Mouse (Mus musculus): ENCODE results near the gene Pspn. TPM values are rescaled to one million over a fixed set of nuclear protein-coding genes. Genes with fewer than 3 reads are reported as not detected.

The Pspn gene
- polyA plus RNA-seq, 1 experiment from 2014 or later = 0.32 TPM

DNA sequence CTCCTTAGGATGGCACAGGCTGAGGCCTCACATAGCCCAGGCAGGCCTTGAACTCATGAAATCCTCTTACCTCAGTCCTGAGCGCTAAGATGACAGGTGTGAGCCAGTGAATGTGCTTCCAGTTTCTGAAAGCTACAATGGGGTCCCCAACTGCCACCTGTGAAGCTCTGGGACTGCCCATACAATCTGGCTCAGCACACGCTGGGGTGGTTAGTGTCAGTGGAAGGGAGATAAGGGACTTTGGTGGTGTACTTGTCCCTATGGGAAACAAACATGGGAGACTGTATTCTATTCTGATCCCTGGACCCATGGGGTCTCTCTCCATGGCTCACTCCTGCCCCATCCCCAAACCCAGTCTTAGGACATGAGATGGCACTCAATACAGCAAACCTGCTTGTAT lies 19.9 kb upstream of the Pspn start:
- Histone ChIP-seq H3K9me3 (no peaks in the 10 kb centered on the region), H3K9ac (no peak overlapping the region), H3K4me3 (replicated peaks) (no peak overlapping the region), H3K36me3 (peaks cover 44% of the 10 kb centered on the region), H3K4me1 (no peaks in the 10 kb centered on the region), H3K27ac (no peak overlapping the region), H3K27me3 (replicated peaks) (no peaks in the 10 kb centered on the region), H3K4me2 (no peak overlapping the region)
- peak; percentile 38; the same call in 1 of the 2 replicates for ATAC-seq (ENCODE audit: insufficient read depth, low FRiP score, low read depth)
- WGBS = 83% methylated on average over 2 of the region's 2 CpGs

DNA sequence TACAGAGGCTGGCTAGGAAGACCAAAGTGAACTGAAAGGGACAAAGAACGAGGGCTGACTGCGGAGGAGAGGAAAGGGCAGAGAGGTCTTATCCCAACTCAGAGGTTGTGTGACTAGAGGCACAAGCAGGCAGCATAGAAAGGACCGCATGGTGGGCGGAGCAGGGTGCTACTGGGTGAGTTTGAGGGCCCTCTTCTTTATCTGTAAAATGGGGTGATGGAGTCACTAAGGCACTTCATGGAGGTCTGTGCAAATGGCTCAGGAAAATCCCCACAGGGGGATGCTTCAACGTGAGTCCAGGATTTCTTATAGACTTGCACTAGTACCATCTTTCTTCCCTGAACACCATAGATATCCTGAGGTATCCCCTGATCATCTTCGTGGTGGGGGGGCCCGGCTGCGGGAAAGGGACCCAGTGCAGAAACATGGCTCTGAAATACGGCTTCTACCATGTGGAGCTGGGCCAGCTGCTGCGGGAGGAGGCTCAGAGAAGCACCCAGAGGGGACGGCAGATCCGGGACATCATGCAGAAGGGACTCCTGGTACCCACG lies 12.5 kb upstream of the Pspn start:
- Histone ChIP-seq H3K9me3 (no peaks in the 10 kb centered on the region), H3K36me3 (peaks cover 13% of the 10 kb centered on the region; the same call in 1 of the 2 replicates), H3K27ac (peak overlapping the region; percentile 94), H3K4me2 (peak overlapping the region; percentile 84), H3K27me3 (replicated peaks) (no peaks in the 10 kb centered on the region), H3K4me1 (peaks cover 6% of the 10 kb centered on the region; the same call in 1 of the 2 replicates), H3K9ac (0 out of 2 replicates have a peak overlapping the region, but pooled peaks have one; percentile 50), H3K4me3 (replicated peaks) (peak overlapping the region; percentile 70)
- no peak for ATAC-seq (ENCODE audit: insufficient read depth, low FRiP score, low read depth)
- WGBS = 65% methylated on average over 13 of the region's 13 CpGs

DNA sequence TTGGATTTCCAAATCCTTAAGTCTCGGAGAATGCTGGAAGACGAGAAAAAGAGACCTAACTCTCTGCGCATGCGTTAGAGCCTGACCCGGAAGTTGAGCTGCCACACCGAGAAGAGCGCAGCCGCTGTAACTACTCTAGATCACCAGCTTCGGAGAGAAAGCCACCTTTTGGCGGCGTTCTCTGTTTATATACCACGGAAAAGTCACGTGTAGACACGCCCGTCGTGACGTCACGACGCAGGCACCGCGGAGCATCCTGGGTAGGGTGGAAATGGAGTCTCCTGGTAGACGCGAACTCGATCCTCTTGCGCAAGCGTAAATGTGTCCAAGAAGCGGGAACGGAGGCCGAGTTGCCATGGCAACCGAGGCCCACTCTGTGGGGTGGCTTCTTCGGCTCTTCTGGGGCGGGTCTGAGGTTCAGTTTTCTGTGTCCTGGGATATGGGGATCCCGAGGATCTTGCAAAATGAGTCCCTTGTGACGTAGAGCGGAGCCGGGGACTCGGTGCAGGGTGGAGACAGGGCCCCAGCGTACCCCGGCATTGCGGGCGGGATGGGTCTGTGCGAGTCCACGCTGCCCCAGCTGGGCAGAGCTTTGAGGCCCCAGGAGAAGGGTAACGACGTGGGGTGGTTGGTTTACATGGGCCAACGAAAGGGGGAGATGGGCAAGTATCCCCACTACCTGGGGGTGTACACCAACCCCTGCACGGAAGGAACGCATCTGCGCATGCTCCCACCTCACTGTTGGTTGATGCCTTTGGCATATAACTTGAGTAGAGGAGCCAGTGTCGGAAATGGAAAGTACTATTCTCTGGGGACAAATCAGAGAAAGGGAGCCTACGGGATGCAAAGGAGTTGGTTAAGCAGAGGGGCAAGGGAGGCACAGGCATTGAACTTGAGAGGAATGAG lies 11.7 kb upstream of the Pspn start, which contains the start of the genes Gtf2f1 and Gm17949:
Gtf2f1 (minus strand) TSS at position 53 of the 906 bp plus-strand sequence.
Gm17949 (plus strand) TSS at position 234 of the 906 bp plus-strand sequence.
- Histone ChIP-seq H3K9me3 (no peaks in the 10 kb centered on the region), H3K36me3 (peaks cover 18% of the 10 kb centered on the region), H3K27me3 (replicated peaks) (no peaks in the 10 kb centered on the region), H3K27ac (peak within 1 kb of the TSS; percentile 94), H3K4me1 (peaks cover 6% of the 10 kb centered on the region; the same call in 1 of the 2 replicates), H3K9ac (peak within 1 kb of the TSS; percentile 70), H3K4me2 (peak within 1 kb of the TSS; percentile 84), H3K4me3 (replicated peaks) (peak within 1 kb of the TSS; percentile 70)
- WGBS = under 1% methylated on average over 51 of the region's 51 CpGs
- ATAC-seq (ENCODE audit: insufficient read depth, low FRiP score, low read depth) = peak; percentile 89

DNA sequence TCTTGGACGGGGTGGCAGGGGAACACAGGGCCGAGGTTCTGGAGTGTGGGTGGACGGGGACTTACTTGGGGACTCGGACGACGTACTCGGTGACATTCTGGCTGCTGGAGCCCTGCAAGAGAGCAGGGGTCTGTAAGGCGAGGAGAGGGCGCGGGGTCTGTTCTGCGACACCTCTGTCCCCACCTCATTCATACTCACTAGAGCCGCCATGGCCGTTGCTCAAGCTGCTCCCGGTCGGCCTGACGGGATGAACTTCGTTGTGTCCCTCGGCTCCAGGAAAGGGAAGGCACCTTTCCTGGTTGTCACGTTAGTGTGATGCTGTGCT lies 11.1 kb upstream of the Pspn start:
- peak; percentile 15; the same call in 1 of the 2 replicates for ATAC-seq (ENCODE audit: insufficient read depth, low FRiP score, low read depth)
- peak overlapping the region; percentile 70 for H3K4me3 ChIP-seq (replicated peaks)
- H3K9ac ChIP-seq = peak overlapping the region; percentile 70
- H3K4me1 ChIP-seq = peaks cover 6% of the 10 kb centered on the region; the same call in 1 of the 2 replicates
- H3K36me3 ChIP-seq = peaks cover 24% of the 10 kb centered on the region
- H3K27ac ChIP-seq = peak overlapping the region; percentile 64
- under 1% methylated on average over 19 of the region's 19 CpGs for WGBS
- H3K4me2 ChIP-seq = peak overlapping the region; percentile 78
- no peaks in the 10 kb centered on the region for H3K9me3 ChIP-seq
- H3K27me3 ChIP-seq (replicated peaks) = no peaks in the 10 kb centered on the region

DNA sequence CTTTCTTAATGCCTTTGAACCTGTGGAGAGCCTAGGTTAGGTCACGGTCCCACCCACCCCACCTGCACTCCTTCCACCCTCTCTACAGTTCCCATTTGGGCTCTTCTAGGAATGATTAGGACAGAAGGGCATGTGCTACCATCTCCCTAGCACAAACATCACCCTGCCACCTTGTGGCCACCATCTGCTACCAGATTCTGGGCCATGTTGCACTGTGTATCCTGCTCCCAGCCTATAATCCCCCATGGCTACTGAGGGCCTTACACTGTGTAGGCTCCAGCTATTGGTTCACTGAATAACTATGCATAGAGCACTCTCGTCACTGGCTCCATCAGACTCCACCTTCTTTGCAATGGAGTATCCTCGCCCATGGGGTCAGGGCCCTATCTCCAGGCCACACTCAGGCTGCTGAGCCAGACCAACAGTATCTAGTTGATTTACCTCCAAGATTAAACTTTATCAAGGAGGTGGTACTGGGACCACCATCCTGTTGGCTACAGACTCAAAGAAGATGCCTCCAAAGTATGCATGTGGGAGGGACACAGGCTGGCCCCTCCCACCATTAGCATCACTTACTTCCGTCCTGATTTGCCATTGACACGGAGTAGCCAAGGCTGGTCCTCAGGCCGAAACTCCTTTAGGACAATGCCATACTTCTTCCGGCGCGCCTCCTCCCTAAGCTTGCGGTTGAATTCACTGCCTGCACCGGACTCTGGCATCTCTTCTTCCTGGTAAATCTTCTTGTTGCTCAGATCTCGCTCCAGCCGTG lies 7.5 kb upstream of the Pspn start:
- Histone ChIP-seq H3K27me3 (replicated peaks) (no peaks in the 10 kb centered on the region), H3K9me3 (no peaks in the 10 kb centered on the region), H3K9ac (no peak overlapping the region), H3K4me2 (no peak overlapping the region), H3K4me3 (replicated peaks) (no peak overlapping the region), H3K27ac (peak overlapping the region; percentile 57; the same call in 1 of the 2 replicates), H3K36me3 (peaks cover 50% of the 10 kb centered on the region), H3K4me1 (peaks cover 6% of the 10 kb centered on the region; the same call in 1 of the 2 replicates)
- WGBS = 91% methylated on average over 13 of the region's 13 CpGs
- ATAC-seq (ENCODE audit: insufficient read depth, low FRiP score, low read depth) = no peak

DNA sequence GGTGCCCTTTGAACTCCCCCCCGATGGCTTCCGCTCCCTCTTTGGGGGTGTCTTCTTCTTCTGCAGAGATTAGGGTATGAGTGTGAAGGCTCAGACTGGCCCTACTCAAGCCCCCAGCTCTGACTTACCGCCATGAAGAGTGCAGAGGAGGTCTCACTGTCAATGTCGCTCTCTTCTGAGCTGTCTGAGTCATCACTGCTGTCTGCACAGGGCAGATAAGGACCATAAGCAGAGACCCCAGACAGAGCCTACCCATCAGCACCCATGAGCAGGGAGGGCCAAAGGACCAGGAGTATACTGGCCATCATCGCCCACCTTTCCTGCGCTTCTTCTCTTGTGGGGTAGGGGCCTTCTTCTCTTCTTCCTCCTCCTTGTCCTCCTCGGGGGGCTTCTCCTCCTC lies 4.2 kb upstream of the Pspn start:
- no peak for ATAC-seq (ENCODE audit: insufficient read depth, low FRiP score, low read depth)
- no peak overlapping the region for H3K4me2 ChIP-seq
- no peak overlapping the region for H3K4me3 ChIP-seq (replicated peaks)
- H3K9ac ChIP-seq = no peak overlapping the region
- H3K9me3 ChIP-seq = no peaks in the 10 kb centered on the region
- no peak overlapping the region for H3K27ac ChIP-seq
- peaks cover 51% of the 10 kb centered on the region for H3K36me3 ChIP-seq
- H3K4me1 ChIP-seq = no peaks in the 10 kb centered on the region
- 92% methylated on average over 7 of the region's 7 CpGs for WGBS
- no peaks in the 10 kb centered on the region for H3K27me3 ChIP-seq (replicated peaks)

DNA sequence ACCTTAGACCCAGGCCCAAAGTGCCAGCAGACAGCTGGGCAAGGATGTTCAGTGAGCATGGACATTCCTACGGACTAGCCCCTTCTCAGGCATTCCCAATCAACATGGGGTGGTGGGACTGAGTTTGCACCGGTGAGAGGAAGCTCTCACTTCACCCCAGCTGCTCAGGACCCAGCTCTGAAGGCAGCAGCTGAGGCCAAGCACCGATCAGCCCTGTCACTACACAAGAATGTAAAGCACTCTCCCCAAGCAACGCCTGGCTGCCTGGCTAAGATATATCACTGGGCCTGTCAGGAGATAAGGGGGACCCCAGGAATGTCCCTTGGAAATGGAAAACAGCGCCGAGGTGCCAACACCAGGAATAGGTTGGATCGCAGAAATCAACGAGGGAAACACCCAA lies 1.4 kb upstream of the Pspn start:
- 50% methylated on average over 8 of the region's 8 CpGs for WGBS
- Histone ChIP-seq H3K36me3 (peaks cover 33% of the 10 kb centered on the region), H3K9ac (no peak overlapping the region), H3K27ac (no peak overlapping the region), H3K4me2 (no peak overlapping the region), H3K27me3 (replicated peaks) (no peaks in the 10 kb centered on the region), H3K9me3 (no peaks in the 10 kb centered on the region), H3K4me1 (0 out of 2 replicates have a peak, but pooled peaks cover 9% of the 10 kb centered on the region), H3K4me3 (replicated peaks) (no peak overlapping the region)
- no peak for ATAC-seq (ENCODE audit: insufficient read depth, low FRiP score, low read depth)

DNA sequence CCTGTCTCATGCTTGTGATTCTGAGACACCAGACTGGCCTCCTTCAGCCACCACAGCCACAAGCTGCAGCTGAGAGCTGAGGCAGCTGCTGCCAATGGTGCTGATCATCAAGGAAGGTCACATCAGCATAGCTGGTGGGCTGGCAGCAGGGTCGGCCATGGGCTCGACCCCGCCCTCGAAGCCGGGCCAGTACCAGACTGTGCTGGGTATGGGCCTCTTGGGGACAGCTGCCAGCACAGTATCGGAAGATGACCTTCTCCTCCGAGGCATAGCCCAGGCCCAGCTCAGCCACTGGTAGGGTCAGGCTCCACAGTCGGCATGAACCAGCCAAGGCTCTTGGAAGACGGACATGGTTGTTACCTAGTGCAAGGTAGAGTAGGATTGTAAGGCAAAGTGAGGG lies 404 bp downstream of the Pspn start:
- Histone ChIP-seq H3K36me3 (peaks cover 22% of the 10 kb centered on the region), H3K27me3 (replicated peaks) (no peaks in the 10 kb centered on the region), H3K27ac (no peak overlapping the region), H3K9ac (no peak overlapping the region), H3K4me3 (replicated peaks) (no peak overlapping the region), H3K4me2 (no peak overlapping the region), H3K9me3 (no peaks in the 10 kb centered on the region), H3K4me1 (0 out of 2 replicates have a peak, but pooled peaks cover 9% of the 10 kb centered on the region)
- ATAC-seq (ENCODE audit: insufficient read depth, low FRiP score, low read depth) = no peak
- WGBS = 87% methylated on average over 9 of the region's 9 CpGs

DNA sequence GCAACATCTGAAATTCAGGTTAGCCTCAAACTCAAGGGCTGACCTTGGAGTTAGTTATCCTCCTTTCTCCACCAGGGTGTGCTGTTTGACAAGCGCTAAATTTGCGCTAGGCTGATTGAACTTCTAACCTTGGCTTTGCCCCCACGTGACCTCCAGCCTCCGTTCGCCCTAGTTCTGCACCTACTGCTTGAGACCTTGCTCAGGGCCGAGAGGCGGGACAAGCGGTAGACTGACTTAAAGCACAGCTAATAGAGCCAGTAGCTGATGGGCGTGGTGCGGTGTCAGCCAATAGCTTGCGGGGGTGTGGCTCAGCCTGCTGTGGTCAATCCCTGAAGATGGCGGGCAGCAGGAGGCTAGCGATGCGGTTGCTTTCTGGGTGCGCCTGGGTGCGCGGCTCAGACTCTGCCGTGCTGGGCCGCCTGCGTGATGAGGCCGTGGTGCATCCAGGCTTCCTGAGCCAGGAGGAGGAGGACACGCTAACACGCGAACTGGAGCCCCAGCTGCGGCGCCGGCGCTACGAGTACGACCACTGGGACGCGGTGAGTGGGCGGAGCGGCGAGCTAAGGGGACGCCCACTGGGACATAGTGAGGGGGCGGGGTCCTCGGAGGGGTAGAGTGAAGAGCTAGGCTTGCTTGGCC lies 2.7 kb downstream of the Pspn start, which contains the start of gene Alkbh7:
Alkbh7 (plus strand) TSS at position 311 of the 639 bp plus-strand sequence.
- peak within 1 kb of the TSS; percentile 86 for H3K4me2 ChIP-seq
- H3K4me1 ChIP-seq = 0 out of 2 replicates have a peak, but pooled peaks cover 9% of the 10 kb centered on the region
- H3K27ac ChIP-seq = peak within 1 kb of the TSS; percentile 81
- H3K27me3 ChIP-seq (replicated peaks) = no peaks in the 10 kb centered on the region
- under 1% methylated on average over 38 of the region's 38 CpGs for WGBS
- peak; percentile 99 for ATAC-seq (ENCODE audit: insufficient read depth, low FRiP score, low read depth)
- peak within 1 kb of the TSS; percentile 49 for H3K9ac ChIP-seq
- H3K9me3 ChIP-seq = no peaks in the 10 kb centered on the region
- H3K4me3 ChIP-seq (replicated peaks) = peak within 1 kb of the TSS; percentile 77
- peaks cover 24% of the 10 kb centered on the region for H3K36me3 ChIP-seq

DNA sequence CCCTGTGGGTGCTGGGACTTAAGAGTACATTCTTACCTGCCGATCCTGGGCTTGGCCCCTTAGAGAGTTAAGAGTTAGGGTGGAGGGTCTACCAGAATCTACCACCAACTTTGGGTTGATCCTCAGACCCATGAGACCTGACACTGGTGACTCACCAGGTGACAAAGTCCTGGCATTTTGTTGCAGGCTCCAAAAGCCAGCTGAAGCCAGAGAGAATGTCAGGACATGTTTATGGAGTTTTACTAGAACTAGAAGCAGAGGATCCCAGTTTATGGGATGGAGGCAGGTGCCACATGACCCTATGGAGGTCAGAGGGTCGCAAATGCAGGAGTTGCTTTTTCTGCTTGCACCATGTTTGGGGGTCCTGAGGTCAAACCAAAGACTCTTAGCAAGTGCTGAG lies 3.3 kb downstream of the Pspn start:
- 0 out of 2 replicates have a peak, but pooled peaks cover 9% of the 10 kb centered on the region for H3K4me1 ChIP-seq
- no peaks in the 10 kb centered on the region for H3K9me3 ChIP-seq
- no peak overlapping the region for H3K27ac ChIP-seq
- H3K9ac ChIP-seq = no peak overlapping the region
- WGBS = 71% methylated on average over 2 of the region's 2 CpGs
- H3K27me3 ChIP-seq (replicated peaks) = no peaks in the 10 kb centered on the region
- no peak overlapping the region for H3K4me2 ChIP-seq
- peaks cover 28% of the 10 kb centered on the region for H3K36me3 ChIP-seq
- no peak overlapping the region for H3K4me3 ChIP-seq (replicated peaks)
- no peak for ATAC-seq (ENCODE audit: insufficient read depth, low FRiP score, low read depth)

DNA sequence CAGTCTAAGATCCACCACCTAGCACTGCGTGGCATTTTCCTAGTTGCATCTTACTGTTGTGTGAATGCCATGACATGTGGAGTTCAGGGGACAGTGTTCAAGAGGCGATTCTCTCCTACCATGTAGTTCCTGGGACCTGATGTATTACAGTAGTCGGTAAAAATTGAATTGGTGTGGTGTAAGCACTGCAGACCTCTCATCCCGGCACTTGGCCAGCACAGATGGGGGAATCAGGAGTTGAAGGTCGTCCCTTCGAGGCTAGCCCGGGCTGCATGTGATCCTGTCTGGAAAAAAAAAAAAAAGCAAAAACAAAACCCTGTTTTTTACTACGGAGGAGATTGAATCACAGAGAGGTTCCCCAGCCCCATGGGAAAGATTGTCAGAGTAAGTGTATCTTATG lies 4.8 kb downstream of the Pspn start:
- no peak overlapping the region for H3K9ac ChIP-seq
- H3K36me3 ChIP-seq = peaks cover 29% of the 10 kb centered on the region
- no peaks in the 10 kb centered on the region for H3K9me3 ChIP-seq
- H3K4me1 ChIP-seq = peaks cover 15% of the 10 kb centered on the region
- no peak overlapping the region for H3K27ac ChIP-seq
- ATAC-seq (ENCODE audit: insufficient read depth, low FRiP score, low read depth) = no peak
- H3K4me3 ChIP-seq (replicated peaks) = no peak overlapping the region
- WGBS = 90% methylated on average over 8 of the region's 8 CpGs
- H3K27me3 ChIP-seq (replicated peaks) = no peaks in the 10 kb centered on the region
- H3K4me2 ChIP-seq = no peak overlapping the region
